Mouse (Mus musculus): ENCODE measurements around the gene Tmco4. TPM values are rescaled to one million over a fixed set of nuclear protein-coding genes. Genes with fewer than 3 reads are reported as not detected.

The Tmco4 gene
- polyA plus RNA-seq, 1 experiment from 2014 or later: 1.1 TPM

Other genes starting within 250 kb of the Tmco4 start
- 0.35 and 0.49 TPM in 2 replicates for gene Pla2g2c, start 248.1 kb upstream of the Tmco4 start, polyA plus RNA-seq (2014; fragmentation: Nextera tagmentation; extraction: Ambion mirVana)
- gene Ubxn10, start 235.7 kb upstream of the Tmco4 start, polyA plus RNA-seq (2014; fragmentation: Nextera tagmentation; extraction: Ambion mirVana): 2.7 and 3.0 TPM in 2 replicates
- gene Pla2g2f, start 215.3 kb upstream of the Tmco4 start, polyA plus RNA-seq (2014; fragmentation: Nextera tagmentation; extraction: Ambion mirVana): not detected in 2 replicates
- 1.6 and 2.6 TPM in 2 replicates for gene Pla2g2d, start 197.2 kb upstream of the Tmco4 start, polyA plus RNA-seq (2014; fragmentation: Nextera tagmentation; extraction: Ambion mirVana)
- gene Pla2g5, start 109.4 kb upstream of the Tmco4 start, polyA plus RNA-seq (2014; fragmentation: Nextera tagmentation; extraction: Ambion mirVana): 0.35 TPM in 1 of 2 replicates, not detected in the other
- not detected in 2 replicates for gene Gm13030, start 98.9 kb upstream of the Tmco4 start, polyA plus RNA-seq (2014; fragmentation: Nextera tagmentation; extraction: Ambion mirVana)
- gene Pla2g2e, start 94.9 kb upstream of the Tmco4 start, polyA plus RNA-seq (2014; fragmentation: Nextera tagmentation; extraction: Ambion mirVana): not detected in 2 replicates
- 2.6 and 3.3 TPM in 2 replicates for gene Otud3, start 58.9 kb upstream of the Tmco4 start, polyA plus RNA-seq (2014; fragmentation: Nextera tagmentation; extraction: Ambion mirVana)
- not detected in 2 replicates for gene Rnf186, start 5.8 kb upstream of the Tmco4 start, polyA plus RNA-seq (2014; fragmentation: Nextera tagmentation; extraction: Ambion mirVana)
- 0.52 and 1.4 TPM in 2 replicates for gene Htr6, start 102.7 kb downstream of the Tmco4 start, polyA plus RNA-seq (2014; fragmentation: Nextera tagmentation; extraction: Ambion mirVana)
- gene Nbl1, start 120.1 kb downstream of the Tmco4 start, polyA plus RNA-seq (2014; fragmentation: Nextera tagmentation; extraction: Ambion mirVana): 26.3 and 55.9 TPM in 2 replicates
- gene Minos1, start 158.2 kb downstream of the Tmco4 start, polyA plus RNA-seq (2014; fragmentation: Nextera tagmentation; extraction: Ambion mirVana): 415 and 417 TPM in 2 replicates
- gene Capzb, start 220.0 kb downstream of the Tmco4 start, polyA plus RNA-seq (2014; fragmentation: Nextera tagmentation; extraction: Ambion mirVana): 218 and 249 TPM in 2 replicates